Mouse (Mus musculus) kidney, postnatal 0 days (tissue): ENCODE data around the gene Khnyn. TPM values are rescaled to one million over a fixed set of nuclear protein-coding genes. Genes with fewer than 3 reads are reported as not detected.

Experiments
- ATAC-seq: fragments of 200-750 bp; cut with Nextera tagmentation; replicated peaks from 2 replicates; pipeline ENCODE4 v1.8.0; 2017; ENCODE audit warnings: low read depth, moderate number of reproducible peaks, moderate TSS enrichment, moderate library complexity; ENCODE audit not compliant: low FRiP score
- DNase-seq: peaks from one replicate; pipeline ENCODE4 v3.0.0-alpha.2; 2016; ENCODE audit warnings: low spot score
- H3K27ac ChIP-seq: fragments of 300-500 bp; sonication (generic); 2 replicates; pipeline ENCODE4 v1.5.1; 2014; ENCODE audit warnings: mild to moderate bottlenecking
- H3K27me3 ChIP-seq: fragments of 300-500 bp; sonication (generic); 2 replicates; pipeline ENCODE4 v1.6.1; 2014; ENCODE audit warnings: low read length, mixed read lengths; ENCODE audit not compliant: insufficient read depth
- H3K36me3 ChIP-seq: fragments of 300-500 bp; sonication (generic); 2 replicates; pipeline ENCODE4 v1.6.1; 2014; ENCODE audit warnings: low read length, mixed read lengths; ENCODE audit not compliant: insufficient read depth
- H3K4me1 ChIP-seq: fragments of 300-500 bp; sonication (generic); replicated peaks from 2 replicates; pipeline ENCODE4 v1.6.1; 2014; ENCODE audit warnings: antibody characterized with exemption, low read length, mixed read lengths; ENCODE audit not compliant: insufficient read depth
- H3K4me2 ChIP-seq: fragments of 300-500 bp; sonication (generic); 2 replicates; pipeline ENCODE4 v1.6.1; 2014; ENCODE audit warnings: mild to moderate bottlenecking, low read length, moderate library complexity, mixed read lengths
- H3K4me3 ChIP-seq: fragments of 300-500 bp; sonication (generic); replicated peaks from 2 replicates; pipeline ENCODE4 v1.5.1; 2014; ENCODE audit warnings: low read depth, low read length
- H3K9ac ChIP-seq: fragments of 300-500 bp; sonication (generic); 2 replicates; pipeline ENCODE4 v1.6.1; 2014; ENCODE audit warnings: low read depth, low read length
- H3K9me3 ChIP-seq: fragments of 300-500 bp; sonication (generic); replicated peaks from 2 replicates; pipeline ENCODE4 v1.6.1; 2016; ENCODE audit warnings: low read length, inconsistent platforms, mixed read lengths
- CTCF ChIP-seq: IDR thresholded peaks from 2 replicates; pipeline ENCODE4 v1.5.1; 2016; ENCODE audit warnings: antibody characterized with exemption, low read depth, mild to moderate bottlenecking, moderate library complexity
- WGBS: fragments of 180-500 bp; shearing (Covaris S2); extraction: QIAGEN DNeasy Blood & Tissue Kit; methylation state at CpG from one replicate; pipeline ENCODE4 v1.1.7; 2014; 5-methylcytosine and 5-hydroxymethylcytosine counted together
- polyA plus RNA-seq: library from polyadenylated mRNA; unstranded; fragments of >200 nt; fragmentation: Nextera tagmentation; extraction: Ambion mirVana; gene quantifications from 2 replicates; pipeline ENCODE4 v1.2.1, GENCODE M21; 2015

Gene Khnyn
- polyA plus RNA-seq, 1 experiment from 2014 or later, result 8.1 TPM

GRCm38 (mm10) chr14:55944575-55944974, 59.8 kb downstream of the Khnyn start, which contains the start of gene Cma1:
Cma1 (minus strand) TSS chr14:55944675.
- no peak within 1 kb of the TSS for H3K4me2 ChIP-seq
- TF ChIP-seq CTCF, result no peak
- H3K9ac ChIP-seq, result no peak within 1 kb of the TSS
- no peak within 1 kb of the TSS for H3K27ac ChIP-seq
- H3K9me3 ChIP-seq, result no peaks in the 10 kb centered on the region
- H3K27me3 ChIP-seq, result no peaks in the 10 kb centered on the region
- ATAC-seq (no peak), DNase-seq (no peak)
- 81% methylated on average over 4 of the region's 4 CpGs for WGBS
- no peaks in the 10 kb centered on the region for H3K4me1 ChIP-seq
- H3K4me3 ChIP-seq, result no peak within 1 kb of the TSS
- no peaks in the 10 kb centered on the region for H3K36me3 ChIP-seq

GRCm38 (mm10) chr14:55946269-55946969, 61.7 kb downstream of the Khnyn start:
- H3K4me2 ChIP-seq, result no peak overlapping the region
- H3K9me3 ChIP-seq, result no peaks in the 10 kb centered on the region
- H3K27me3 ChIP-seq, result no peaks in the 10 kb centered on the region
- no peak overlapping the region for H3K9ac ChIP-seq
- DNase-seq, result no peak
- H3K4me1 ChIP-seq, result no peaks in the 10 kb centered on the region
- no peaks in the 10 kb centered on the region for H3K36me3 ChIP-seq
- TF ChIP-seq CTCF, result no peak
- ATAC-seq, result no peak
- no peak overlapping the region for H3K27ac ChIP-seq
- no peak overlapping the region for H3K4me3 ChIP-seq
- WGBS, result 54% methylated on average over 2 of the region's 2 CpGs

Other genes with a start within 250 kb of the Khnyn start
- gene Ipo4, start 249.0 kb upstream of the Khnyn start, polyA plus RNA-seq, result 58.5 and 68.7 TPM in 2 replicates
- gene Gm49378, start 247.1 kb upstream of the Khnyn start, polyA plus RNA-seq, result 1.8 and 3.0 TPM in 2 replicates
- gene Tm9sf1, start 241.1 kb upstream of the Khnyn start, polyA plus RNA-seq, result 108 and 118 TPM in 2 replicates
- 0.47 and 1.1 TPM in 2 replicates for gene Tssk4, start 234.8 kb upstream of the Khnyn start, polyA plus RNA-seq
- gene Mdp1, start 224.4 kb upstream of the Khnyn start, polyA plus RNA-seq, result 48.8 and 56.0 TPM in 2 replicates
- gene Gmpr2, start 213.0 kb upstream of the Khnyn start, polyA plus RNA-seq, result 48.2 and 49.7 TPM in 2 replicates
- 508 and 548 TPM in 2 replicates for gene Nedd8, start 212.8 kb upstream of the Khnyn start, polyA plus RNA-seq
- 24.6 and 29.0 TPM in 2 replicates for gene Tinf2, start 203.1 kb upstream of the Khnyn start, polyA plus RNA-seq
- gene Tgm1, start 171.0 kb upstream of the Khnyn start, polyA plus RNA-seq, result 5.9 and 7.6 TPM in 2 replicates
- 39.9 and 43.2 TPM in 2 replicates for gene Rabggta, start 162.7 kb upstream of the Khnyn start, polyA plus RNA-seq
- gene Dhrs1, start 139.3 kb upstream of the Khnyn start, polyA plus RNA-seq, result 122 and 127 TPM in 2 replicates
- 26.2 and 26.5 TPM in 2 replicates for gene Nop9, start 139.3 kb upstream of the Khnyn start, polyA plus RNA-seq
- 50.0 and 51.0 TPM in 2 replicates for gene Cideb, start 126.5 kb upstream of the Khnyn start, polyA plus RNA-seq
- 0.68 and 0.75 TPM in 2 replicates for gene Ltb4r2, start 123.5 kb upstream of the Khnyn start, polyA plus RNA-seq
- gene Ltb4r1, start 119.0 kb upstream of the Khnyn start, polyA plus RNA-seq, result 0.47 and 0.71 TPM in 2 replicates
- gene Adcy4, start 100.9 kb upstream of the Khnyn start, polyA plus RNA-seq, result 10.0 and 10.6 TPM in 2 replicates
- 20.4 and 24.7 TPM in 2 replicates for gene Ripk3, start 96.1 kb upstream of the Khnyn start, polyA plus RNA-seq
- gene Nfatc4, start 61.8 kb upstream of the Khnyn start, polyA plus RNA-seq, result 16.8 and 19.7 TPM in 2 replicates
- 8.4 and 8.9 TPM in 2 replicates for gene Nynrin, start 30.9 kb upstream of the Khnyn start, polyA plus RNA-seq
- 0.20 and 0.28 TPM in 2 replicates for gene Cbln3, start 555 bp upstream of the Khnyn start, polyA plus RNA-seq
- gene Sdr39u1, start 15.3 kb downstream of the Khnyn start, polyA plus RNA-seq, result 85.3 and 86.0 TPM in 2 replicates
- gene Cma1, start 59.7 kb downstream of the Khnyn start, polyA plus RNA-seq, result 1.8 and 5.8 TPM in 2 replicates
- not detected in 2 replicates for gene Cma2, start 66.0 kb downstream of the Khnyn start, polyA plus RNA-seq
- not detected in 2 replicates for gene Mcpt1, start 133.0 kb downstream of the Khnyn start, polyA plus RNA-seq
- not detected in 2 replicates for gene Mcpt9, start 145.5 kb downstream of the Khnyn start, polyA plus RNA-seq
- not detected in 2 replicates for gene Mcpt2, start 157.1 kb downstream of the Khnyn start, polyA plus RNA-seq
- gene Mcpt4, start 177.4 kb downstream of the Khnyn start, polyA plus RNA-seq, result 0.24 TPM in 1 of 2 replicates, not detected in the other
- gene Mcpt8, start 200.3 kb downstream of the Khnyn start, polyA plus RNA-seq, result 0.14 TPM in 1 of 2 replicates, not detected in the other
- gene Ctsg, start 217.6 kb downstream of the Khnyn start, polyA plus RNA-seq, result not detected in 2 replicates
- not detected in 2 replicates for gene Gzme, start 235.7 kb downstream of the Khnyn start, polyA plus RNA-seq
- gene Gzmd, start 247.7 kb downstream of the Khnyn start, polyA plus RNA-seq, result not detected in 2 replicates